In the genomic region with DNA sequence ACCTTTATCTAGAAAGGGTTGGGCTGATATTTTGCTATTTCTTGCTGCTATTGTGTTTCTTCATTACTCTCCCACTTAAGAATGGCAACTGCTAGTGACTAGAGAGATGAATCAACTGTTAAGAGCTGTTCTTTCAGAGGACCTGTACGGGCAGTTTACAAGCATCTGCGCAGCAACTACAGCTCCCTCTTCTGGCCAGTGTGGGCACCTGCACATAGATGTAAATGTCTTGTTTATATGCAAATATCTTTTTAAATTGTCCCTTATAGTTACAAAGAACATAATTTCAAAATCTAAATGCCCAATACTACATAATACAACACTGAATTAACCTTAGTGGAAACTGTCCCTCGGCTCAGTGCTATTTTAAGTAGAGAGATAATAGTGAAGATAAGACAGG, we compare ENCODE assay signal across 10 mouse cellular contexts. TPM values are rescaled to one million over a fixed set of nuclear protein-coding genes. Genes with fewer than 3 reads are reported as not detected.
A peak's percentile ranks its signal among the peaks of the same experiment; 100 is the strongest.
DNase-seq lines count a peak whose midpoint lies in the region; ATAC-seq lines count a peak whose summit lies in the region.
"Had no signal": no experiment of that assay in that cellular context is flagged by ENCODE, and none has a peak within 500 bp of the region (broad histone marks: within the 10 kb centered on the region; RNA-seq: fewer than 3 reads in every experiment).

No protein-coding gene starts in this region.

- WGBS in heart, embryonic 10.5 days, result 7% methylated on average over 3 of the region's 3 CpGs

- intact Hi-C loops in gastrocnemius, postnatal 14 days (cut with DNase I; ENCODE audit: low total_unique reads), result no loop called here

- peak; percentile 18 for DNase-seq in heart, postnatal 4 days
- DNase-seq in heart, embryonic 10.5 days (ENCODE audit: low spot score), result no peak
- peak; percentile 13 for DNase-seq in urinary bladder, postnatal 25 days (ENCODE audit: low spot score)
- no peak for DNase-seq in urinary bladder, postnatal 36 days (ENCODE audit: low spot score in 2 of 2)
- DNase-seq in embryo, embryonic 9.5 days (ENCODE audit: extremely low spot score), result peak; percentile 23
- DNase-seq in gastrocnemius, postnatal 14 days, result no peak
- no peak for DNase-seq in left cerebral cortex, adult 11 months (ENCODE audit: low spot score)

- H3K9me3 ChIP-seq in heart, embryonic 10.5 days, result no peaks in the 10 kb centered on the region
- H3K9me3 ChIP-seq: embryonic facial prominence, embryonic 13.5 days; lung, embryonic 15.5 days had no signal

- no peaks in the 10 kb centered on the region for H3K4me1 ChIP-seq in heart, embryonic 10.5 days

- H3K36me3 ChIP-seq in heart, embryonic 10.5 days, result peaks cover 6% of the 10 kb centered on the region; the same call in 1 of the 2 replicates

- H3K27me3 ChIP-seq in heart, embryonic 10.5 days (ENCODE audit: insufficient read depth, poor library complexity, severe bottlenecking), result 0 out of 2 replicates have a peak, but pooled peaks cover 4% of the 10 kb centered on the region
- H3K27me3 ChIP-seq: embryonic facial prominence, embryonic 13.5 days; lung, embryonic 15.5 days had no signal

- ATAC-seq in monocyte, adult 5-6 weeks (replicated peaks; ENCODE audit: insufficient number of reproducible peaks, low FRiP score, low TSS enrichment, poor library complexity, severe bottlenecking), result peak; percentile 46; the same call in 1 of the 2 replicates

- H3K27ac ChIP-seq in heart, embryonic 10.5 days, result no peak overlapping the region
- H3K27ac ChIP-seq: embryonic facial prominence, embryonic 13.5 days; lung, embryonic 15.5 days had no signal

- H3K4me3 ChIP-seq in heart, embryonic 10.5 days, result no peak overlapping the region
- H3K4me3 ChIP-seq: embryonic facial prominence, embryonic 13.5 days; lung, embryonic 15.5 days had no signal

RNA-seq across cellular contexts. Expression of a gene that starts 2.0 kb away (rescaled TPM):
- 10 to 100 TPM; 88.3 to 89.9 TPM for total RNA-seq in heart, postnatal 4 days (2021)
- 73.0 and 74.7 TPM in 2 replicates for polyA plus RNA-seq in heart, embryonic 10.5 days (2016; fragmentation: Nextera tagmentation; extraction: Ambion mirVana)
- total RNA-seq in monocyte, adult 5-6 weeks (2017), result 28.5 to 49.0 TPM (median 45.7 TPM) in 3 replicates
- 10 to 100 TPM; 48.9 to 53.2 TPM for total RNA-seq in gastrocnemius, postnatal 14 days (2021)

RNA-seq across cellular contexts. Expression of a gene that starts 20.8 kb away (rescaled TPM):
- not detected for total RNA-seq in heart, postnatal 4 days (2021)
- not detected in 2 replicates for polyA plus RNA-seq in heart, embryonic 10.5 days (2016; fragmentation: Nextera tagmentation; extraction: Ambion mirVana)
- not detected in 3 replicates for total RNA-seq in monocyte, adult 5-6 weeks (2017)
- not detected for total RNA-seq in gastrocnemius, postnatal 14 days (2021)
- polyA plus RNA-seq: embryonic facial prominence, embryonic 13.5 days had no signal

RNA-seq across cellular contexts. Expression of a gene that starts 51.0 kb away (rescaled TPM):
- total RNA-seq in heart, postnatal 4 days (2021), result 1 to 10 TPM; 5.4 to 6.1 TPM
- 7.5 and 11.6 TPM in 2 replicates for polyA plus RNA-seq in heart, embryonic 10.5 days (2016; fragmentation: Nextera tagmentation; extraction: Ambion mirVana)
- 8.9 to 23.6 TPM (median 19.8 TPM) in 3 replicates for total RNA-seq in monocyte, adult 5-6 weeks (2017)
- total RNA-seq in gastrocnemius, postnatal 14 days (2021), result 1 to 10 TPM; 1.6 to 3.0 TPM

Comparison
In these comparisons a context has a peak if more than half of its experiments do, and no peak if none do; other contexts are left out.
1. DNase-seq: peak in heart, postnatal 4 days (single experiment), urinary bladder, postnatal 25 days (single experiment) and embryo, embryonic 9.5 days (single experiment); none in heart, embryonic 10.5 days (single experiment), urinary bladder, postnatal 36 days (0 of 2), gastrocnemius, postnatal 14 days (single experiment) and left cerebral cortex, adult 11 months (single experiment).